Mouse (Mus musculus) hindbrain, embryonic 11.5 days (tissue): ENCODE data around the gene Snx9. TPM values are rescaled to one million over a fixed set of nuclear protein-coding genes. Genes with fewer than 3 reads are reported as not detected.

ENCODE experiments used
- polyA plus RNA-seq: library from polyadenylated mRNA; unstranded; fragments of >200 nt; fragmentation: Nextera tagmentation; extraction: Ambion mirVana; gene quantifications from 2 replicates; pipeline ENCODE4 v1.2.1, GENCODE M21; 2014

The Snx9 gene
- polyA plus RNA-seq, 1 experiment from 2014 or later, result 22.5 TPM

Other genes starting within 250 kb of the Snx9 start
- gene Synj2, start 100.0 kb downstream of the Snx9 start, polyA plus RNA-seq, result 1.3 and 1.8 TPM in 2 replicates
- 8.0 TPM in 2 replicates for gene Serac1, start 238.4 kb downstream of the Snx9 start, polyA plus RNA-seq
- gene Gtf2h5, start 238.5 kb downstream of the Snx9 start, polyA plus RNA-seq, result 160 and 167 TPM in 2 replicates